Mouse (Mus musculus) neural tube, embryonic 11.5 days (tissue): ENCODE results near the gene Dnttip1. TPM values are rescaled to one million over a fixed set of nuclear protein-coding genes. Genes with fewer than 3 reads are reported as not detected.
A peak's percentile ranks its signal among the peaks of the same experiment; 100 is the strongest.

Experiments used
- ATAC-seq: fragments of 200-750 bp; cut with Nextera tagmentation; 2 replicates; pipeline ENCODE4 v1.8.0; 2017; ENCODE audit warnings: moderate number of reproducible peaks, mild to moderate bottlenecking, moderate TSS enrichment, moderate library complexity; ENCODE audit not compliant: insufficient read depth, low FRiP score, low TSS enrichment
- DNase-seq: peaks from one replicate; pipeline ENCODE4 v3.0.0-alpha.2; 2015; ENCODE audit warnings: low spot score
- H3K27ac ChIP-seq: fragments of 300-500 bp; sonication (generic); 2 replicates; pipeline ENCODE4 v1.5.1; 2014; ENCODE audit warnings: low read depth, mild to moderate bottlenecking, low read length
- H3K27me3 ChIP-seq: fragments of 300-500 bp; sonication (generic); 2 replicates; pipeline ENCODE4 v1.6.1; 2014; ENCODE audit warnings: mild to moderate bottlenecking, low read length, mixed read lengths; ENCODE audit not compliant: control insufficient read depth, insufficient read depth
- H3K36me3 ChIP-seq: fragments of 300-500 bp; sonication (generic); 2 replicates; pipeline ENCODE4 v1.6.1; 2014; ENCODE audit warnings: mild to moderate bottlenecking, low read length, moderate library complexity, mixed read lengths; ENCODE audit not compliant: control insufficient read depth, insufficient read depth
- H3K4me1 ChIP-seq: fragments of 300-500 bp; sonication (generic); 2 replicates; pipeline ENCODE4 v1.6.1; 2014; ENCODE audit warnings: low read length, mixed read lengths; ENCODE audit not compliant: control insufficient read depth, insufficient read depth
- H3K4me2 ChIP-seq: fragments of 300-500 bp; sonication (generic); 2 replicates; pipeline ENCODE4 v1.6.1; 2014; ENCODE audit warnings: low read depth, mild to moderate bottlenecking, moderate library complexity
- H3K4me3 ChIP-seq: fragments of 300-500 bp; sonication (generic); 2 replicates; pipeline ENCODE4 v1.5.1; 2014; ENCODE audit warnings: low read depth, low read length
- H3K9ac ChIP-seq: fragments of 300-500 bp; sonication (generic); 2 replicates; pipeline ENCODE4 v1.6.1; 2014; ENCODE audit warnings: mild to moderate bottlenecking, low read length
- H3K9me3 ChIP-seq: fragments of 300-500 bp; sonication (generic); 2 replicates; pipeline ENCODE4 v1.6.1; 2016; ENCODE audit warnings: low read length; ENCODE audit not compliant: control insufficient read depth
- WGBS: fragments of 180-500 bp; shearing (Covaris S2); extraction: QIAGEN DNeasy Blood & Tissue Kit; methylation state at CpG from one replicate; pipeline ENCODE4 v1.1.7; 2014; 5-methylcytosine and 5-hydroxymethylcytosine counted together
- polyA plus RNA-seq: library from polyadenylated mRNA; unstranded; fragments of >200 nt; fragmentation: Nextera tagmentation; extraction: Ambion mirVana; gene quantifications from 2 replicates; pipeline ENCODE4 v1.2.1, GENCODE M21; 2014

The Dnttip1 gene
- polyA plus RNA-seq, 1 experiment from 2014 or later, result 67.9 TPM

GRCm38 (mm10) chr2:164800252-164801004, 54.6 kb downstream of the Dnttip1 start:
- Histone ChIP-seq H3K9me3 (no peaks in the 10 kb centered on the region), H3K4me3 (no peak overlapping the region), H3K9ac (no peak overlapping the region), H3K27me3 (no peaks in the 10 kb centered on the region), H3K27ac (no peak overlapping the region), H3K36me3 (0 out of 2 replicates have a peak, but pooled peaks cover 2% of the 10 kb centered on the region), H3K4me2 (no peak overlapping the region), H3K4me1 (peaks cover 7% of the 10 kb centered on the region)
- no peak for ATAC-seq
- 94% methylated on average over 13 of the region's 13 CpGs for WGBS
- no peak for DNase-seq

GRCm38 (mm10) chr2:164803201-164803920, 57.6 kb downstream of the Dnttip1 start:
- Histone ChIP-seq H3K27ac (no peak overlapping the region), H3K4me3 (peak overlapping the region; percentile 75; the same call in 1 of the 2 replicates), H3K4me1 (peaks cover 7% of the 10 kb centered on the region), H3K36me3 (no peaks in the 10 kb centered on the region), H3K27me3 (no peaks in the 10 kb centered on the region), H3K9me3 (no peaks in the 10 kb centered on the region), H3K9ac (peak overlapping the region; percentile 75; the same call in 1 of the 2 replicates), H3K4me2 (peak overlapping the region; percentile 75)
- DNase-seq, result no peak
- 92% methylated on average over 16 of the region's 16 CpGs for WGBS
- no peak for ATAC-seq

- H3K36me3 ChIP-seq, result no peaks in the 10 kb centered on the region
- DNase-seq (no peak), ATAC-seq (no peak)
- WGBS, result 54% methylated on average over 1 of the region's 1 CpGs
- H3K27ac ChIP-seq, result no peak overlapping the region
- H3K4me1 ChIP-seq, result peaks cover 7% of the 10 kb centered on the region
- H3K4me3 ChIP-seq, result peak overlapping the region; percentile 75
- H3K27me3 ChIP-seq, result no peaks in the 10 kb centered on the region
- H3K9ac ChIP-seq, result peak overlapping the region; percentile 75
- no peaks in the 10 kb centered on the region for H3K9me3 ChIP-seq
- H3K4me2 ChIP-seq, result peak overlapping the region; percentile 75
Measured at GRCm38 (mm10) chr2:164803921-164804313, 58.1 kb downstream of the Dnttip1 start.

GRCm38 (mm10) chr2:164804533-164805331, 58.9 kb downstream of the Dnttip1 start, which contains the start of the genes Acot8 and Zswim3:
TSS of gene Acot8 (minus strand) at chr2:164804882.
TSS of gene Zswim3 (plus strand) at chr2:164805098.
- Histone ChIP-seq H3K4me1 (peaks cover 7% of the 10 kb centered on the region), H3K9me3 (no peaks in the 10 kb centered on the region), H3K27ac (peak within 1 kb of the TSS; percentile 76), H3K27me3 (no peaks in the 10 kb centered on the region), H3K4me2 (peak within 1 kb of the TSS; percentile 75), H3K9ac (peak within 1 kb of the TSS; percentile 75), H3K36me3 (no peaks in the 10 kb centered on the region), H3K4me3 (peak within 1 kb of the TSS; percentile 75)
- ATAC-seq, result peak; percentile 95
- peak; percentile 98 for DNase-seq
- under 1% methylated on average over 47 of the region's 47 CpGs for WGBS

- Histone ChIP-seq H3K36me3 (no peaks in the 10 kb centered on the region), H3K9ac (peak overlapping the region; percentile 66), H3K4me1 (peaks cover 7% of the 10 kb centered on the region), H3K9me3 (no peaks in the 10 kb centered on the region), H3K27me3 (no peaks in the 10 kb centered on the region), H3K27ac (peak overlapping the region; percentile 76), H3K4me3 (peak overlapping the region; percentile 75), H3K4me2 (peak overlapping the region; percentile 68)
- ATAC-seq (peak; percentile 45), DNase-seq (no peak)
- WGBS, result 3% methylated on average over 21 of the region's 21 CpGs
Measured at GRCm38 (mm10) chr2:164805332-164805718, 59.5 kb downstream of the Dnttip1 start.

GRCm38 (mm10) chr2:164806614-164807013, 60.8 kb downstream of the Dnttip1 start:
- H3K4me3 ChIP-seq, result 0 out of 2 replicates have a peak overlapping the region, but pooled peaks have one; percentile 6
- no peaks in the 10 kb centered on the region for H3K9me3 ChIP-seq
- no peak overlapping the region for H3K4me2 ChIP-seq
- WGBS, result 86% methylated on average over 7 of the region's 7 CpGs
- ATAC-seq (no peak), DNase-seq (no peak)
- H3K4me1 ChIP-seq, result peaks cover 7% of the 10 kb centered on the region
- no peak overlapping the region for H3K27ac ChIP-seq
- H3K27me3 ChIP-seq, result no peaks in the 10 kb centered on the region
- no peaks in the 10 kb centered on the region for H3K36me3 ChIP-seq
- H3K9ac ChIP-seq, result no peak overlapping the region

GRCm38 (mm10) chr2:164813557-164813956, 67.8 kb downstream of the Dnttip1 start:
- DNase-seq, result no peak
- Histone ChIP-seq H3K27me3 (no peaks in the 10 kb centered on the region), H3K36me3 (no peaks in the 10 kb centered on the region; the same call in 1 of the 2 replicates), H3K4me1 (no peaks in the 10 kb centered on the region), H3K9me3 (no peaks in the 10 kb centered on the region), H3K27ac (no peak overlapping the region), H3K9ac (no peak overlapping the region), H3K4me3 (no peak overlapping the region), H3K4me2 (no peak overlapping the region)
- WGBS, result 65% methylated on average over 2 of the region's 2 CpGs
- ATAC-seq, result no peak

GRCm38 (mm10) chr2:164815348-164815747, 69.6 kb downstream of the Dnttip1 start:
- WGBS, result 92% methylated on average over 5 of the region's 5 CpGs
- Histone ChIP-seq H3K9me3 (no peaks in the 10 kb centered on the region), H3K4me1 (no peaks in the 10 kb centered on the region), H3K36me3 (no peaks in the 10 kb centered on the region; the same call in 1 of the 2 replicates), H3K4me2 (no peak overlapping the region), H3K27ac (no peak overlapping the region), H3K27me3 (no peaks in the 10 kb centered on the region), H3K9ac (no peak overlapping the region), H3K4me3 (no peak overlapping the region)
- ATAC-seq, result no peak
- no peak for DNase-seq
